Mouse (Mus musculus): ENCODE results near the gene Padi2.

DNA sequence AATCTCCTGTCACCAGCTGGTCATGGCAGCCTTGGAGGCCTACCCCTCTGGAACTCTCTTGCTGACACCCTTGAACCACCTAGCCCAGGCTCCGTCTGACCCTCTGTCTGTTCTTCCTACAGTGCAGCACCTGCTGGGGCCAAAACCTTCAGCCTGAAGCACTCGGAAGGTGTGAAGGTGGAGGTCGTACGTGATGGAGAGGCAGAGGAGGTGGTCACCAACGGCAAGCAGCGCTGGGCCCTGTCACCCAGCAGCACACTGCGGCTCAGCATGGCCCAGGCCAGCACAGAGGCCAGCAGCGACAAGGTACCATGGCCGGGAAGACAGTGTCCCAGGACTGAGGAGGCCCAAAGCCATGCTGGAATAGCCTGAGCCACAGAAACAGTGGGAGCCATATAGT, 11.3 kb downstream of the Padi2 start:
- no peak for TF ChIP-seq CTCF (IDR thresholded peaks at IDR 0.05; ENCODE audit: insufficient read depth, low read length)
- no peak for TF ChIP-seq POLR2A (IDR thresholded peaks at IDR 0.05; ENCODE audit: borderline replicate concordance, extremely low read depth, low read depth, low read length)
